Mouse (Mus musculus) gastrocnemius, postnatal 25 days (tissue): ENCODE data around the gene Arid5a. TPM values are rescaled to one million over a fixed set of nuclear protein-coding genes. Genes with fewer than 3 reads are reported as not detected.

Experiments
- DNase-seq: peaks from one replicate; pipeline ENCODE4 v3.0.0; 2022
- microRNA-seq, 2 experiments: library from miRNA; unstranded; fragments of <30 nt; microRNA quantifications; one replicate each; pipeline ENCODE4 v1.2.0; 2021; ENCODE audit warnings: borderline replicate concordance in 2 of 2
- total RNA-seq, 2 experiments: library from RNA; stranded (reverse); gene quantifications; 1 replicate in 1 of 2; 2 replicates in 1 of 2; pipeline ENCODE4 v1.2.3; 2021

Gene Arid5a
- total RNA-seq, 2 experiments from 2014 or later = 5.4 to 10.5 TPM

- no peak for DNase-seq
Observed at GRCm38 (mm10) chr1:36325900-36326321, 18.4 kb downstream of the Arid5a start.

- no peak for DNase-seq
Observed at GRCm38 (mm10) chr1:36326815-36327214, 19.3 kb downstream of the Arid5a start.

- no peak for DNase-seq
Observed at GRCm38 (mm10) chr1:36331743-36332142, 24.2 kb downstream of the Arid5a start.

- DNase-seq = no peak
Observed at GRCm38 (mm10) chr1:36332955-36333887, 25.7 kb downstream of the Arid5a start.

- DNase-seq = no peak
Observed at GRCm38 (mm10) chr1:36342547-36342946, 35.0 kb downstream of the Arid5a start.

- no peak for DNase-seq
Observed at GRCm38 (mm10) chr1:36352351-36352750, 44.8 kb downstream of the Arid5a start.

DNA sequence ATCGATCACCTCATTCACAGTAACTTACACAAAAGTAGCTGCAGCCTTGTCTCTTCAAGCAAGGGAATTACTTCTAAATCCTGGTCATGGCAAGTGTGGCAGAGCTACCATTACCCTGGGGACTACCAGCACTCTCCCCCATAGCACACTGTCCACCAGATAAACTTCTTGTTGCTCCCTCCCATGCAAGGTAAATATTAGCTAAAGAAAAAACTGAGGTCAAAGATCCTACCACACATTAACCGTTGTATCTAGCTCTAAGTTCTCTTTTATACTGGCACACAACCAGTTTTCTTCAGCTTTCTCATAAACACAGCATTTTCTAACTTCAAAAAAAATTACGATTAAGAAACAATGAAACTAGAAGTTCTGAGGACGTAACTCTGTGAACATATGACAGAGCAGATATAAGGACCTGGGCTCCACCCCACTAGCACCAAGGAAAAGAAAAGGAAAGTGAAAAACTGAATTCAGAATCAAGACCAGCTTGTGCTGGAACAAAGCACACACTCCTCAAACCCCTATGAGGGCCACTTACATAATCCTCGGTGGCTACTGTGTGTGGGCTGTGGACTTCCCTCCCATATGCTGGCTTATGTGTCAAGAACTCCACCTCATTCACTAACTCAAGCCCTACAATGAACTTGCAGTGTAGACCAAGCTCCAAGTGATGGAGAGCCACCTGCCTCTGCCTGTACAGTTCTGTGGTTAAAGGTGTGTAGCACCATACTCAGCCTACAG is 49.6 kb downstream of the Arid5a start:
- no peak for DNase-seq

- DNase-seq = no peak
Observed at GRCm38 (mm10) chr1:36367698-36368097, 60.2 kb downstream of the Arid5a start.

- peak; percentile 72 for DNase-seq
Observed at GRCm38 (mm10) chr1:36368112-36368968, 60.8 kb downstream of the Arid5a start.

DNA sequence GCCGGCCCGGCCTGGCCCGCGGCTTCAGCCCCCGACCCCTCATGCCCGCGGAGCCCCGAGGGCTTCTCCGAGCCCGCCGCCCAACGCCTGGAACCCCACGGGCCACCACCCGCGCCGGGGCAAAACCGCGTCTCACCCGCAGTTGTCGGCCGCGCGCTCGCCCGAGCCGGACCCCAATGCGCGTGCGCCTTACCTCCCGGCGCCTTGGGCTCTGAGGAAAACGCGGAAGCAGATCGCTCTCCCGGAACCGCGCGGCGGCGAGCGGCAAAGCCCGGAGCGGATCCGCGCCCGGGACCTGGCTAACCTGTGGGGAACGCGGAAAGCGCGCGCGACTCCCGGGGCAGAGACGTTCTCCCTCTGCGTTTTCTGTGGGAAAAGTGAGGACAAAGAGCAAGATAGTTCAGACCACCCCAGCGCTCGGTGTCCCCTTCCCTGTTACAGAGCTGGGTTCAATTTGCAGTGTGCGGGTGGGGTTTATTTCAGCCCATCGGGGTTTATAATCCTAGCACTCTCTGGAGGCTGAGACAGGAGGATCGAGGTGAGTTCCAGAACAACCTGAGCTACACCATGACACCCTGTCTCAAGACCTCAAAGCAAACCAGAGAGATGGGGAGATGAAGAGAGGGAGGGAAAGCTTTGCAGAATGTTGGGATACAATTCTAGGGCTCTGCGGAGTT is 61.6 kb downstream of the Arid5a start, which contains the start of gene Kansl3:
Kansl3 (minus strand) TSS at position 213 of the 677 bp plus-strand sequence.
- DNase-seq = peak; percentile 84

DNA sequence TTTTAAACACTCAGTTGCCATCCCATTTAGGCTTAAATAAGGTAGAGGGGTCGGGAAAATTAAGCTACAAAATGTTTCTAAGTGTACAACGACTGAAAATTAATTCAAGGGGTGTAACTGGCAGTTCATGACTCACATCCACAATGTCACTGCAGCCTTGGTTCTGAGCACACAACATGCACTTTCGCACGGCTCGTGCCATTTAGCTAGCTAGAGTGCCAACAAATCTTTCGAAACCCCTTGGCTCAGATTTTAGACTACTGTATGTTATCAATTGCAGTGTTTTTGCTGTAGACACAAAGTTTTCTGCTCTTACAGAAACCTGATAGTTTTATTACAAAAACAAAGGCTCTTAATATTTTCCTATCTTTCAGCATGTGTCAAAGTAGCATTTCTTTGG is 63.4 kb downstream of the Arid5a start:
- no peak for DNase-seq

GRCm38 (mm10) chr1:36371934-36372845 is 64.7 kb downstream of the Arid5a start, which contains the start of gene Fer1l5:
Gene Fer1l5, plus strand, starts transcription at chr1:36372291.
- no peak for DNase-seq

Small RNA genes within 50 kb of the gene (microRNA-seq; reads per million reads assigned to microRNA genes)
- gene Mir6898 = 0 reads per million in 2 experiments

Other genes with a start within 250 kb of the Arid5a start
- gene Hs6st1, start 239.3 kb upstream of the Arid5a start, total RNA-seq = 10 to 100 TPM; 20.0 to 20.8 TPM
- 10 to 100 TPM; 19.7 to 21.6 TPM for gene Uggt1, start 63.0 kb upstream of the Arid5a start, total RNA-seq
- gene Neurl3, start 33.1 kb upstream of the Arid5a start, total RNA-seq = under 1 TPM; 0.51 to 0.88 TPM
- 10 to 100 TPM; 29.7 to 35.3 TPM for gene Kansl3, start 61.4 kb downstream of the Arid5a start, total RNA-seq
- gene Fer1l5, start 64.6 kb downstream of the Arid5a start, total RNA-seq = not detected
- 10 to 100 TPM; 18.9 to 21.7 TPM for gene Lman2l, start 137.5 kb downstream of the Arid5a start, total RNA-seq
- 10 to 100 TPM in 1 of 2 experiments, 1 to 10 TPM in 1; 8.4 to 10.5 TPM for gene Cnnm4, start 163.9 kb downstream of the Arid5a start, total RNA-seq
- 1 to 10 TPM; 7.4 to 9.7 TPM for gene Cnnm3, start 204.1 kb downstream of the Arid5a start, total RNA-seq
- gene Ankrd23, start 229.2 kb downstream of the Arid5a start, total RNA-seq = 1,000 to 10,000 TPM; 1,576 to 3,128 TPM
- gene Gm42417, start 231.7 kb downstream of the Arid5a start, total RNA-seq = 1,000 to 10,000 TPM in 1 of 2 experiments, 100 to 1,000 TPM in 1; 766 to 1,527 TPM
- 1 to 10 TPM; 7.7 to 8.2 TPM for gene Ankrd39, start 239.7 kb downstream of the Arid5a start, total RNA-seq